In the genomic region with DNA sequence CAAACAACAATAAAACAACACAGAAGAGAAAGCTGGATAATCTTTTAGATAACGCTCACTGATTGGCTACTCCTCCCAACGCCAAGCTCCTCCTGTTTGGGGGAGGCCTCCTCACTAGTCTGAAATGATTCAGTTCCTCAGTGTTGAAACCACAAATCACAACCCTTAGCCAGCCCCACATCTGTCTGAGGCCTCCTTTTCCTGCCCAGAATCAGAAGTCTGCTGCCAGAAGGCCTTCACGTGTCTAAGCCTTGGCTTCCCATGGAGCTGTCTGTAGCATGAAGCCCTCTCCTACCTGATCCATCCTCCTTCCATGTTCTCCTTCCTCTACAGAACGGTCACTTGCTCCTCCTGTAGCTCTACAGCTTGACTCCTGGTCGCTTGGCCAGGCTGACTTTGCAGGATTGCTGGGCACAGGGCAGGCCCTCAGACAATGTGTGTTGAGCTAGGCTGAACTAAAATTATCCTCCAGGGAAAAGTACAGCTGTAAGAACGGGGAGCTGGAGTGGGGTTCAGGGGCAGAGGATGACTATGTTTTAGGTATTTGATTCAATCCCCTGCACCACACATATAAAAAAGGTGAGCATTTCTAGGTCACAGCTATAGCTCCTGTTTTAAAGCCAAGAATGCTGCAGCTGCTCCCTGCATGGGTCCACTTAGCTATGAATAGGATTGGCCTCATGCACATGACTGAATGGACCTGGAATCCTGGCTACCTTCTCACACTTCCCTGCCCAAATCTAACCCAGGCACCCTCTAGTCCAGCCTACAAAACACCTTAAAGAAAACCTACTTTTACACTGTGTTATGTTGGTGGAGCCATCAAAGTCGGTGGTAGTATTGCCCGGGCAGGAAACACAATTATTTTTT, we compare ENCODE assay signal across 15 mouse cellular contexts. TPM values are rescaled to one million over a fixed set of nuclear protein-coding genes. Genes with fewer than 3 reads are reported as not detected.
DNase-seq lines count a peak whose midpoint lies in the region; ATAC-seq and TF ChIP-seq lines count a peak whose summit lies in the region.
"Had no signal": no experiment of that assay in that cellular context is flagged by ENCODE, and none has a peak within 500 bp of the region (broad histone marks: within the 10 kb centered on the region; RNA-seq: fewer than 3 reads in every experiment).

No protein-coding gene starts in this region.

- no peak overlapping the region for H3K4me3 ChIP-seq in G1E (ENCODE audit: low read depth, low read length)
- H3K4me3 ChIP-seq in liver, embryonic 12.5 days, result no peak overlapping the region
- H3K4me3 ChIP-seq in intestine, embryonic 15.5 days (replicated peaks), result no peak overlapping the region
- H3K4me3 ChIP-seq: left cerebral cortex, adult 2 months; midbrain, embryonic 10.5 days had no signal

- no peak for TF ChIP-seq CTCF in G1E (IDR thresholded peaks at IDR 0.05; ENCODE audit: low read depth, low read length)

- H3K9me3 ChIP-seq in G1E (replicated peaks), result no peaks in the 10 kb centered on the region
- H3K9me3 ChIP-seq in liver, embryonic 12.5 days (replicated peaks), result no peaks in the 10 kb centered on the region
- no peaks in the 10 kb centered on the region for H3K9me3 ChIP-seq in intestine, embryonic 15.5 days
- H3K9me3 ChIP-seq: midbrain, embryonic 10.5 days had no signal

- peaks cover 50% of the 10 kb centered on the region for H3K36me3 ChIP-seq in G1E (replicated peaks)
- no peaks in the 10 kb centered on the region for H3K36me3 ChIP-seq in liver, embryonic 12.5 days
- no peaks in the 10 kb centered on the region for H3K36me3 ChIP-seq in intestine, embryonic 15.5 days

- peak; percentile 45 for ATAC-seq in G1E (ENCODE audit: extremely low read depth, insufficient number of reproducible peaks, low FRiP score, poor library complexity, severe bottlenecking)
- peak; percentile 58 for ATAC-seq in common myeloid progenitor, adult 5-6 weeks (replicated peaks; ENCODE audit: low read depth, poor library complexity, severe bottlenecking)
- ATAC-seq in liver, embryonic 12.5 days, result no peak
- no peak for ATAC-seq in intestine, embryonic 15.5 days
- ATAC-seq: lung, postnatal 0 days had no signal

- DNase-seq in G1E (ENCODE audit: low spot score), result no peak
- DNase-seq in cerebellum, adult 11 months, result peak; percentile 29
- DNase-seq in heart, postnatal 10 days, result peak; percentile 59 to 61
- DNase-seq in urinary bladder, postnatal 4 days (ENCODE audit: low spot score in 2 of 2), result no peak
- DNase-seq: adrenal gland, postnatal 25 days; kidney, adult 11 months; right cerebral cortex, postnatal 25 days; thymus, postnatal 14 days had no signal

- no peaks in the 10 kb centered on the region for H3K27me3 ChIP-seq in G1E (ENCODE audit: insufficient read depth, low read length)
- H3K27me3 ChIP-seq in liver, embryonic 12.5 days (replicated peaks), result peaks cover 26% of the 10 kb centered on the region
- no peaks in the 10 kb centered on the region for H3K27me3 ChIP-seq in intestine, embryonic 15.5 days (replicated peaks)

- no peak overlapping the region for H3K9ac ChIP-seq in liver, embryonic 12.5 days
- no peak overlapping the region for H3K9ac ChIP-seq in intestine, embryonic 15.5 days

- no peak overlapping the region for H3K27ac ChIP-seq in liver, embryonic 12.5 days
- no peak overlapping the region for H3K27ac ChIP-seq in intestine, embryonic 15.5 days
- H3K27ac ChIP-seq: left cerebral cortex, adult 2 months; midbrain, embryonic 10.5 days had no signal

- H3K4me1 ChIP-seq in G1E (ENCODE audit: insufficient read depth, low read depth, low read length), result peaks cover 14% of the 10 kb centered on the region
- H3K4me1 ChIP-seq in liver, embryonic 12.5 days, result no peaks in the 10 kb centered on the region
- H3K4me1 ChIP-seq in intestine, embryonic 15.5 days (replicated peaks), result no peaks in the 10 kb centered on the region

- WGBS in liver, embryonic 12.5 days (ENCODE audit: insufficient replicate concordance), result 44% methylated on average over 8 of the region's 8 CpGs
- 78% methylated on average over 8 of the region's 8 CpGs for WGBS in intestine, embryonic 15.5 days

- no peak overlapping the region for H3K4me2 ChIP-seq in liver, embryonic 12.5 days
- H3K4me2 ChIP-seq in intestine, embryonic 15.5 days (replicated peaks), result no peak overlapping the region

- intact Hi-C loops in heart, postnatal 10 days (cut with DNase I), result no loop called here

RNA-seq across cellular contexts. Expression of a gene that starts 26.0 kb away (rescaled TPM):
- total RNA-seq in G1E (2014; fragmentation: Nextera tagmentation) (not detected in 2 replicates), G1E (2017) (0.52 and 0.55 TPM in 2 replicates)
- not detected in 2 replicates for polyA plus RNA-seq in G1E (2012)
- 0.41 and 0.44 TPM in 2 replicates for total RNA-seq in common myeloid progenitor, adult 5-6 weeks (2017)
- under 1 TPM; 0.30 to 0.34 TPM for total RNA-seq in heart, postnatal 10 days (2021)
- 0.59 and 0.67 TPM in 2 replicates for polyA plus RNA-seq in liver, embryonic 12.5 days (2016; fragmentation: Nextera tagmentation; extraction: Ambion mirVana)
- polyA plus RNA-seq in intestine, embryonic 15.5 days (2015; fragmentation: Nextera tagmentation; extraction: Ambion mirVana), result 0.33 and 0.36 TPM in 2 replicates
- total RNA-seq: liver, adult 2 months had no signal
- polyA plus RNA-seq: liver, adult 2 months had no signal

RNA-seq across cellular contexts. Expression of a gene that starts 55.2 kb away (rescaled TPM):
- total RNA-seq in G1E (2014; fragmentation: Nextera tagmentation) (70.7 and 77.9 TPM in 2 replicates), G1E (2017) (88.0 and 88.6 TPM in 2 replicates)
- 4.9 and 7.7 TPM in 2 replicates for polyA plus RNA-seq in G1E (2012)
- total RNA-seq in common myeloid progenitor, adult 5-6 weeks (2017), result 11.0 and 21.5 TPM in 2 replicates
- total RNA-seq in heart, postnatal 10 days (2021), result 10 to 100 TPM; 36.7 to 37.7 TPM
- 38.8 and 39.6 TPM in 2 replicates for polyA plus RNA-seq in liver, embryonic 12.5 days (2016; fragmentation: Nextera tagmentation; extraction: Ambion mirVana)
- 64.4 and 65.2 TPM in 2 replicates for polyA plus RNA-seq in intestine, embryonic 15.5 days (2015; fragmentation: Nextera tagmentation; extraction: Ambion mirVana)

RNA-seq across cellular contexts. Expression of a gene that starts 57.6 kb away (rescaled TPM):
- total RNA-seq in G1E (2014; fragmentation: Nextera tagmentation) (10.3 and 11.1 TPM in 2 replicates), G1E (2017) (3.0 and 3.1 TPM in 2 replicates)
- polyA plus RNA-seq in G1E (2012), result 0.20 TPM in 2 replicates
- total RNA-seq in common myeloid progenitor, adult 5-6 weeks (2017), result not detected in 2 replicates
- total RNA-seq in heart, postnatal 10 days (2021), result 10 to 100 TPM; 14.3 to 17.2 TPM
- 0.04 and 0.19 TPM in 2 replicates for polyA plus RNA-seq in liver, embryonic 12.5 days (2016; fragmentation: Nextera tagmentation; extraction: Ambion mirVana)
- 1.6 and 1.7 TPM in 2 replicates for polyA plus RNA-seq in intestine, embryonic 15.5 days (2015; fragmentation: Nextera tagmentation; extraction: Ambion mirVana)
- polyA plus RNA-seq: liver, adult 2 months had no signal

Comparison
In these comparisons a context has a peak if more than half of its experiments do, and no peak if none do; other contexts are left out.
1. ATAC-seq: peak in G1E (single experiment) and common myeloid progenitor, adult 5-6 weeks (single experiment); none in liver, embryonic 12.5 days (single experiment) and intestine, embryonic 15.5 days (single experiment).
2. DNase-seq: peak in cerebellum, adult 11 months (single experiment) and heart, postnatal 10 days (2 of 2); none in G1E (single experiment) and urinary bladder, postnatal 4 days (0 of 2).